Mouse (Mus musculus) forebrain, embryonic 16.5 days (tissue): ENCODE measurements around the gene Gm11563. TPM values are rescaled to one million over a fixed set of nuclear protein-coding genes. Genes with fewer than 3 reads are reported as not detected.
"Not testable (repeated sequence)": the region's sequence is repeated elsewhere in the genome, so short reads cannot be mapped to it uniquely, and the experiment has no call there.

ENCODE experiments used
- ATAC-seq: fragments of 200-750 bp; cut with Nextera tagmentation; 2 replicates; pipeline ENCODE4 v1.8.0; 2017; ENCODE audit warnings: mild to moderate bottlenecking, moderate library complexity
- H3K27ac ChIP-seq: fragments of 300-500 bp; sonication (generic); 2 replicates; pipeline ENCODE4 v1.5.1; 2014; ENCODE audit warnings: low read length, control low read depth
- H3K27me3 ChIP-seq: fragments of 300-500 bp; sonication (generic); replicated peaks from 2 replicates; pipeline ENCODE4 v1.6.1; 2014; ENCODE audit warnings: low read length; ENCODE audit not compliant: control insufficient read depth, insufficient read depth
- H3K36me3 ChIP-seq: fragments of 300-500 bp; sonication (generic); 2 replicates; pipeline ENCODE4 v1.6.1; 2014; ENCODE audit not compliant: control insufficient read depth, insufficient read depth
- H3K4me1 ChIP-seq: fragments of 300-500 bp; sonication (generic); replicated peaks from 2 replicates; pipeline ENCODE4 v1.6.1; 2014; ENCODE audit warnings: low read length; ENCODE audit not compliant: control insufficient read depth, insufficient read depth
- H3K4me2 ChIP-seq: fragments of 300-500 bp; sonication (generic); 2 replicates; pipeline ENCODE4 v1.6.1; 2014; ENCODE audit warnings: mild to moderate bottlenecking, low read length, control low read depth
- H3K4me3 ChIP-seq: fragments of 300-500 bp; sonication (generic); replicated peaks from 2 replicates; pipeline ENCODE4 v1.5.1; 2014; ENCODE audit warnings: mild to moderate bottlenecking, low read length, control low read depth
- H3K9ac ChIP-seq: fragments of 300-500 bp; sonication (generic); replicated peaks from 2 replicates; pipeline ENCODE4 v1.6.1; 2014; ENCODE audit warnings: low read depth, low read length, control low read depth
- H3K9me3 ChIP-seq: fragments of 300-500 bp; sonication (generic); 2 replicates; pipeline ENCODE4 v1.6.1; 2016; ENCODE audit warnings: low read length; ENCODE audit not compliant: control insufficient read depth
- WGBS: fragments of 180-500 bp; shearing (Covaris S2); extraction: QIAGEN DNeasy Blood & Tissue Kit; methylation state at CpG from one replicate; pipeline ENCODE4 v1.1.7; 2014; 5-methylcytosine and 5-hydroxymethylcytosine counted together
- polyA plus RNA-seq: library from polyadenylated mRNA; unstranded; fragments of >200 nt; fragmentation: Nextera tagmentation; extraction: Ambion mirVana; gene quantifications from 2 replicates; pipeline ENCODE4 v1.2.1, GENCODE M21; 2015

The Gm11563 gene
- polyA plus RNA-seq, 1 experiment from 2014 or later = not detected

DNA sequence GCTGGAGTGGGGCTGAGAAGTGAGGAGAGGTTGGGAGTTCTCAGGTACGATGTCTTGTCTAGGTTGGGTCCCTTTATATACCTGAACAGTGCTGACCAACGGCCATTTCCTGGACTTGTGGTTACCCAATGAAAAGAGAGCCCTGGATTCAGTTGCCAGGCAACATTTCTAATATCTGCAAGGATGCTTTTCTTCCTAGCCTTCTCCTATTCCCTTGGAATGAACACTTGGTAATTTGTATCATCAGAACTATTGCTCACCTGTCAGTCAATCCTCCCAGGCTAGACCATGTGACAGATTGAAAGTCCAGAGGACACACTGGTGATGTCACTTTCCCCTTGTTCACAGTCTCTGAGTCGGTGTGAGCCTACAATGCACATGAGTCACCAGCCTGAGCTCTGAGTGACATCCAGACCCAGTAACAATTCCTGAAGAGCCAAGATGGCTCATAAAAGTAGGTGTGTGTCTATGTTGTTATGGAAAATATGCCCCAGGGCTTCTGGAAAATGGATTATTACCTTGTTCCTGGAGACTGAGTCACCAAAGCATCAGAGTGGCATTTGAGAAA, 43.9 kb downstream of the Gm11563 start, which contains the start of gene Krtap2-4:
TSS of gene Krtap2-4 (minus strand) at position 51 of the 568 bp plus-strand sequence.
- Histone ChIP-seq H3K27ac (no peak within 1 kb of the TSS), H3K4me2 (no peak within 1 kb of the TSS), H3K4me1 (no peaks in the 10 kb centered on the region), H3K9ac (no peak within 1 kb of the TSS), H3K27me3 (no peaks in the 10 kb centered on the region), H3K9me3 (no peaks in the 10 kb centered on the region), H3K36me3 (no peaks in the 10 kb centered on the region), H3K4me3 (no peak within 1 kb of the TSS)
- WGBS = 76% methylated on average over 3 of the region's 3 CpGs
- ATAC-seq = no peak

GRCm38 (mm10) chr11:99610089-99610488, 48.7 kb downstream of the Gm11563 start, which contains the start of gene Gm11937:
Gm11937 (minus strand) TSS chr11:99610189.
- not testable (repeated sequence) for H3K36me3 ChIP-seq, H3K27ac ChIP-seq, H3K4me3 ChIP-seq, H3K9ac ChIP-seq, ATAC-seq, H3K4me2 ChIP-seq, H3K4me1 ChIP-seq, H3K27me3 ChIP-seq, H3K9me3 ChIP-seq
- 60% methylated on average over 1 of the region's 2 CpGs for WGBS

DNA sequence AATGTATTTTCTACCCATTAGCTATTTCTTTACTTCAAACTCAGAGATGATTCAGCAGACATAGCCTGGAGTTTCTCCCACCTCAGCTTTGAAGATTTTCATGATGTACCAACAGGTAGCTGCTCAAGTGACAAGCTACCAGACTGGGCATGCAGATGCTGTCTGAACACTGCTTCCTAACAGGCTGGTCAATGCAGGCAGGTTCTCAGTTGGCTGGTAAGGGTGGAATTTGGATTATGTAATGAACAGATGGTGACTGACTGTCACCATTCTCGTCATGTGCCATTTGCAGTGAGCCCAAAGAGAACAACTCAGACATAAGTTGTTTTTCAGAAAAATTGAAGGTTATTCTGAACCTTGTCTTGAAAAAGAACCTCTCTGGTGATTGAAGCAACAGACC, 49.6 kb downstream of the Gm11563 start:
- ATAC-seq = no peak
- Histone ChIP-seq H3K4me3 (no peak overlapping the region), H3K27ac (no peak overlapping the region), H3K4me1 (no peaks in the 10 kb centered on the region), H3K36me3 (no peaks in the 10 kb centered on the region), H3K27me3 (no peaks in the 10 kb centered on the region), H3K9ac (no peak overlapping the region), H3K9me3 (no peaks in the 10 kb centered on the region), H3K4me2 (no peak overlapping the region)
- 48% methylated on average over 1 of the region's 1 CpGs for WGBS

Other genes starting within 250 kb of the Gm11563 start
- gene Krt12, start 236.7 kb downstream of the Gm11563 start, polyA plus RNA-seq = 0.18 and 0.24 TPM in 2 replicates
- gene Krt20, start 220.8 kb downstream of the Gm11563 start, polyA plus RNA-seq = not detected in 2 replicates
- 0.15 TPM in 1 of 2 replicates, not detected in the other for gene Krt23, start 165.8 kb downstream of the Gm11563 start, polyA plus RNA-seq
- not detected in 2 replicates for gene Krt39, start 137.6 kb downstream of the Gm11563 start, polyA plus RNA-seq
- not detected in 2 replicates for gene Krt40, start 115.8 kb downstream of the Gm11563 start, polyA plus RNA-seq
- not detected in 2 replicates for gene Krtap3-3, start 108.1 kb downstream of the Gm11563 start, polyA plus RNA-seq
- gene Krtap3-2, start 102.1 kb downstream of the Gm11563 start, polyA plus RNA-seq = not detected in 2 replicates
- gene Gm11939, start 99.5 kb downstream of the Gm11563 start, polyA plus RNA-seq = not detected in 2 replicates
- gene Krtap3-1, start 92.3 kb downstream of the Gm11563 start, polyA plus RNA-seq = not detected in 2 replicates
- gene Krtap1-5, start 77.9 kb downstream of the Gm11563 start, polyA plus RNA-seq = not detected in 2 replicates
- not detected in 2 replicates for gene Krtap1-4, start 75.3 kb downstream of the Gm11563 start, polyA plus RNA-seq
- not detected in 2 replicates for gene Krtap1-3, start 67.6 kb downstream of the Gm11563 start, polyA plus RNA-seq
- gene Krtap9-3, start 60.9 kb downstream of the Gm11563 start, polyA plus RNA-seq = not detected in 2 replicates
- not detected in 2 replicates for gene Gm11938, start 55.7 kb downstream of the Gm11563 start, polyA plus RNA-seq
- not detected in 2 replicates for gene Gm11937, start 48.8 kb downstream of the Gm11563 start, polyA plus RNA-seq
- gene Krtap2-4, start 44.1 kb downstream of the Gm11563 start, polyA plus RNA-seq = not detected in 2 replicates
- not detected in 2 replicates for gene Gm11562, start 38.5 kb downstream of the Gm11563 start, polyA plus RNA-seq
- gene Krtap4-1, start 30.7 kb downstream of the Gm11563 start, polyA plus RNA-seq = not detected in 2 replicates
- not detected in 2 replicates for gene Krtap4-2, start 23.9 kb downstream of the Gm11563 start, polyA plus RNA-seq
- gene Krtap4-7, start 14.9 kb downstream of the Gm11563 start, polyA plus RNA-seq = not detected in 2 replicates
- not detected in 2 replicates for gene Gm11555, start 8.7 kb downstream of the Gm11563 start, polyA plus RNA-seq
- gene Krtap4-6, start 7.0 kb upstream of the Gm11563 start, polyA plus RNA-seq = not detected in 2 replicates
- gene Gm14190, start 31.8 kb upstream of the Gm11563 start, polyA plus RNA-seq = not detected in 2 replicates
- gene Gm14180, start 75.3 kb upstream of the Gm11563 start, polyA plus RNA-seq = not detected in 2 replicates
- gene Gm11595, start 114.0 kb upstream of the Gm11563 start, polyA plus RNA-seq = not detected in 2 replicates
- not detected in 2 replicates for gene Krtap4-8, start 121.7 kb upstream of the Gm11563 start, polyA plus RNA-seq
- not detected in 2 replicates for gene Krtap4-9, start 126.2 kb upstream of the Gm11563 start, polyA plus RNA-seq
- gene Gm11596, start 134.5 kb upstream of the Gm11563 start, polyA plus RNA-seq = not detected in 2 replicates
- not detected in 2 replicates for gene Gm11569, start 140.0 kb upstream of the Gm11563 start, polyA plus RNA-seq
- gene Gm11554, start 145.5 kb upstream of the Gm11563 start, polyA plus RNA-seq = not detected in 2 replicates
- not detected in 2 replicates for gene Krtap4-13, start 150.9 kb upstream of the Gm11563 start, polyA plus RNA-seq
- not detected in 2 replicates for gene Gm11564, start 156.7 kb upstream of the Gm11563 start, polyA plus RNA-seq
- not detected in 2 replicates for gene 2300003K06Rik, start 179.1 kb upstream of the Gm11563 start, polyA plus RNA-seq
- gene Krtap4-16, start 192.6 kb upstream of the Gm11563 start, polyA plus RNA-seq = not detected in 2 replicates
- gene Gm11568, start 199.0 kb upstream of the Gm11563 start, polyA plus RNA-seq = not detected in 2 replicates
- gene Gm11559, start 205.5 kb upstream of the Gm11563 start, polyA plus RNA-seq = not detected in 2 replicates
- gene Krtap9-1, start 214.4 kb upstream of the Gm11563 start, polyA plus RNA-seq = not detected in 2 replicates
- not detected in 2 replicates for gene Gm11567, start 220.2 kb upstream of the Gm11563 start, polyA plus RNA-seq
- not detected in 2 replicates for gene Krtap31-1, start 249.0 kb upstream of the Gm11563 start, polyA plus RNA-seq